Mouse (Mus musculus): ENCODE measurements at regions not wholly inside any gene's neighbourhood (a gene's known extent, or its start where the extent isn't known, plus 50 kb on each side); places are given as distances from the start of the nearest gene placed in this dataset.

- TF ChIP-seq POLR2A (IDR thresholded peaks at IDR 0.05; ENCODE audit: low read depth, low read length) = no peak
- TF ChIP-seq CTCF (IDR thresholded peaks at IDR 0.05; ENCODE audit: borderline replicate concordance, insufficient read depth, low read length) = no peak
Measured at GRCm38 (mm10) chr4:7245653-7246052, 993.2 kb downstream of the Car8 start.
